Mouse (Mus musculus): ENCODE data around the gene Fbxl17. TPM values are rescaled to one million over a fixed set of nuclear protein-coding genes. Genes with fewer than 3 reads are reported as not detected.
A peak's percentile ranks its signal among the peaks of the same experiment; 100 is the strongest.

Gene Fbxl17
- total and polyA plus RNA-seq, 3 experiments, result 7.8 to 25.9 (median 25.5) TPM

- no peak for DNase-seq
These were observed 20.9 kb upstream of the Fbxl17 start for GRCm38 (mm10) chr17:63520691-63521090.

GRCm38 (mm10) chr17:63510451-63510850 is 10.6 kb upstream of the Fbxl17 start:
- Histone ChIP-seq H3K36me3 (ENCODE audit: control insufficient read depth, insufficient read depth, low read length) (no peaks in the 10 kb centered on the region), H3K27ac (no peak overlapping the region), H3K27me3 (ENCODE audit: control insufficient read depth, insufficient read depth, low read length) (no peaks in the 10 kb centered on the region), H3K9ac (ENCODE audit: low read depth, low read length) (no peak overlapping the region), H3K79me2 (replicated peaks; ENCODE audit: control insufficient read depth, insufficient read depth, low read length) (no peaks in the 10 kb centered on the region), H3K4me1 (ENCODE audit: control insufficient read depth, insufficient read depth, low read length) (no peaks in the 10 kb centered on the region), H3K4me3 (no peak overlapping the region)
- TF ChIP-seq EP300 (IDR thresholded peaks at IDR 0.05; ENCODE audit: insufficient read depth, low read depth, low read length) (no peak), CTCF (IDR thresholded peaks at IDR 0.05) (no peak), POLR2A (IDR thresholded peaks at IDR 0.05; ENCODE audit: insufficient read depth, low read depth, low read length) (no peak)
- intact Hi-C loops (cut with DNase I), result no loop called here
- 78% methylated on average over 2 of the region's 2 CpGs for WGBS
- DNase-seq, result no peak

More at GRCm38 (mm10) chr17:63520691-63521090, 20.9 kb upstream of the Fbxl17 start:
- H3K27me3 ChIP-seq (ENCODE audit: control insufficient read depth, insufficient read depth, low read length), result no peaks in the 10 kb centered on the region
- 70% methylated on average over 2 of the region's 2 CpGs for WGBS
- TF ChIP-seq CTCF (IDR thresholded peaks at IDR 0.05) (no peak), EP300 (IDR thresholded peaks at IDR 0.05; ENCODE audit: insufficient read depth, low read depth, low read length) (no peak), POLR2A (IDR thresholded peaks at IDR 0.05; ENCODE audit: insufficient read depth, low read depth, low read length) (no peak)
- H3K4me3 ChIP-seq, result no peak overlapping the region
- no peaks in the 10 kb centered on the region for H3K79me2 ChIP-seq (replicated peaks; ENCODE audit: control insufficient read depth, insufficient read depth, low read length)
- H3K36me3 ChIP-seq (ENCODE audit: control insufficient read depth, insufficient read depth, low read length), result no peaks in the 10 kb centered on the region
- no peaks in the 10 kb centered on the region for H3K4me1 ChIP-seq (ENCODE audit: control insufficient read depth, insufficient read depth, low read length)
- no peak overlapping the region for H3K9ac ChIP-seq (ENCODE audit: low read depth, low read length)
- intact Hi-C loops (cut with DNase I), result no loop called here
- no peak overlapping the region for H3K27ac ChIP-seq

GRCm38 (mm10) chr17:63501091-63501490 is 1.3 kb upstream of the Fbxl17 start:
- Histone ChIP-seq H3K4me3 (no peak overlapping the region), H3K9ac (ENCODE audit: low read depth, low read length) (no peak overlapping the region), H3K36me3 (ENCODE audit: control insufficient read depth, insufficient read depth, low read length) (peaks cover 9% of the 10 kb centered on the region), H3K27me3 (ENCODE audit: control insufficient read depth, insufficient read depth, low read length) (no peaks in the 10 kb centered on the region), H3K4me1 (ENCODE audit: control insufficient read depth, insufficient read depth, low read length) (peaks cover 12% of the 10 kb centered on the region), H3K27ac (no peak overlapping the region; the same call in 1 of the 2 replicates), H3K79me2 (replicated peaks; ENCODE audit: control insufficient read depth, insufficient read depth, low read length) (peaks cover 4% of the 10 kb centered on the region; the same call in 1 of the 2 replicates)
- 85% methylated on average over 6 of the region's 6 CpGs for WGBS
- intact Hi-C loops (cut with DNase I), result no loop called here
- TF ChIP-seq EP300 (IDR thresholded peaks at IDR 0.05; ENCODE audit: insufficient read depth, low read depth, low read length), result no peak
- TF ChIP-seq POLR2A (IDR thresholded peaks at IDR 0.05; ENCODE audit: insufficient read depth, low read depth, low read length), result no peak
- no peak for DNase-seq

- DNase-seq, result peak; percentile 88 to 92
- TF ChIP-seq CTCF (IDR thresholded peaks at IDR 0.05) (no peak), POLR2A (IDR thresholded peaks at IDR 0.05; ENCODE audit: insufficient read depth, low read depth, low read length) (peak; percentile 49), EP300 (IDR thresholded peaks at IDR 0.05; ENCODE audit: insufficient read depth, low read depth, low read length) (0 out of 2 replicates have a peak, but pooled peaks have one; percentile 57)
- Histone ChIP-seq H3K4me1 (ENCODE audit: control insufficient read depth, insufficient read depth, low read length) (peaks cover 14% of the 10 kb centered on the region), H3K4me3 (peak overlapping the region; percentile 93), H3K79me2 (replicated peaks; ENCODE audit: control insufficient read depth, insufficient read depth, low read length) (peaks cover 6% of the 10 kb centered on the region), H3K36me3 (ENCODE audit: control insufficient read depth, insufficient read depth, low read length) (peaks cover 12% of the 10 kb centered on the region), H3K27me3 (ENCODE audit: control insufficient read depth, insufficient read depth, low read length) (no peaks in the 10 kb centered on the region), H3K9ac (ENCODE audit: low read depth, low read length) (peak overlapping the region; percentile 98), H3K27ac (peak overlapping the region; percentile 90)
- 1% methylated on average over 63 of the region's 78 CpGs for WGBS
- intact Hi-C loops (cut with DNase I), result no loop called here
These were observed 478 bp upstream of the Fbxl17 start for GRCm38 (mm10) chr17:63500156-63500834.

- H3K9ac ChIP-seq (ENCODE audit: low read depth, low read length), result peak overlapping the region; percentile 98
- peak overlapping the region; percentile 93 for H3K4me3 ChIP-seq
- H3K79me2 ChIP-seq (replicated peaks; ENCODE audit: control insufficient read depth, insufficient read depth, low read length), result peaks cover 6% of the 10 kb centered on the region
- H3K36me3 ChIP-seq (ENCODE audit: control insufficient read depth, insufficient read depth, low read length), result peaks cover 12% of the 10 kb centered on the region
- TF ChIP-seq POLR2A (IDR thresholded peaks at IDR 0.05; ENCODE audit: insufficient read depth, low read depth, low read length) (no peak), CTCF (IDR thresholded peaks at IDR 0.05) (no peak), EP300 (IDR thresholded peaks at IDR 0.05; ENCODE audit: insufficient read depth, low read depth, low read length) (no peak)
- intact Hi-C loops (cut with DNase I), result loop anchor here (10.0 kb wide), 1 partner anchor 366 kb away; the partner anchor contains the start of genes A930002H24Rik and Fer
- H3K4me1 ChIP-seq (ENCODE audit: control insufficient read depth, insufficient read depth, low read length), result peaks cover 14% of the 10 kb centered on the region
- H3K27me3 ChIP-seq (ENCODE audit: control insufficient read depth, insufficient read depth, low read length), result no peaks in the 10 kb centered on the region
- peak; percentile 67 to 70 for DNase-seq
- 1% methylated on average over 84 of the region's 90 CpGs for WGBS
- peak overlapping the region; percentile 90 for H3K27ac ChIP-seq
These were observed 841 bp downstream of the Fbxl17 start for GRCm38 (mm10) chr17:63498717-63499635.
